In genomic region chr2:133498717-133499143, GRCm38 (mm10) we compare ENCODE assay signal across 16 mouse cellular contexts. TPM values are rescaled to one million over a fixed set of nuclear protein-coding genes. Genes with fewer than 3 reads are reported as not detected.
DNase-seq lines count a peak whose midpoint lies in the region; ATAC-seq and TF ChIP-seq lines count a peak whose summit lies in the region.
"Had no signal": no experiment of that assay in that cellular context is flagged by ENCODE, and none has a peak within 500 bp of the region (broad histone marks: within the 10 kb centered on the region; RNA-seq: fewer than 3 reads in every experiment).

No protein-coding gene starts in this region.

- no peak overlapping the region for H3K4me3 ChIP-seq in heart, embryonic 10.5 days
- no peak overlapping the region for H3K4me3 ChIP-seq in lung, embryonic 14.5 days (ENCODE audit: low read depth, low read length)
- no peak overlapping the region for H3K4me3 ChIP-seq in liver, postnatal 0 days (ENCODE audit: low read depth, low read length)
- no peak overlapping the region for H3K4me3 ChIP-seq in stomach, embryonic 16.5 days (replicated peaks; ENCODE audit: low read length)
- no peak overlapping the region for H3K4me3 ChIP-seq in forebrain, embryonic 14.5 days (ENCODE audit: low read depth, low read length)
- no peak overlapping the region for H3K4me3 ChIP-seq in embryonic facial prominence, embryonic 10.5 days
- H3K4me3 ChIP-seq: layer of hippocampus, adult 2 months; limb, embryonic 12.5 days; midbrain, embryonic 15.5 days had no signal

- H3K36me3 ChIP-seq in heart, embryonic 10.5 days: no peaks in the 10 kb centered on the region
- H3K36me3 ChIP-seq in lung, embryonic 14.5 days (ENCODE audit: insufficient read depth): no peaks in the 10 kb centered on the region
- no peaks in the 10 kb centered on the region for H3K36me3 ChIP-seq in liver, postnatal 0 days (replicated peaks; ENCODE audit: insufficient read depth, low read length)
- no peaks in the 10 kb centered on the region for H3K36me3 ChIP-seq in stomach, embryonic 16.5 days (ENCODE audit: control insufficient read depth, insufficient read depth, low read length)
- H3K36me3 ChIP-seq in forebrain, embryonic 14.5 days (ENCODE audit: control insufficient read depth, insufficient read depth, low read length): no peaks in the 10 kb centered on the region
- no peaks in the 10 kb centered on the region for H3K36me3 ChIP-seq in embryonic facial prominence, embryonic 10.5 days (replicated peaks)
- H3K36me3 ChIP-seq: limb, embryonic 12.5 days; midbrain, embryonic 15.5 days had no signal

- ATAC-seq in lung, embryonic 14.5 days (ENCODE audit: insufficient read depth): peak; percentile 88
- ATAC-seq in liver, postnatal 0 days: peak; percentile 81
- peak; percentile 84 for ATAC-seq in stomach, embryonic 16.5 days (ENCODE audit: insufficient read depth, low FRiP score)
- ATAC-seq in forebrain, embryonic 14.5 days: no peak
- ATAC-seq: forebrain, embryonic 16.5 days; midbrain, embryonic 15.5 days had no signal

- H3K27ac ChIP-seq in heart, embryonic 10.5 days: peak overlapping the region; percentile 72
- H3K27ac ChIP-seq in lung, embryonic 14.5 days (ENCODE audit: low read depth): peak overlapping the region; percentile 78
- H3K27ac ChIP-seq in liver, postnatal 0 days (ENCODE audit: low read depth): 0 out of 2 replicates have a peak overlapping the region, but pooled peaks have one; percentile 61
- peak overlapping the region; percentile 92 for H3K27ac ChIP-seq in stomach, embryonic 16.5 days (ENCODE audit: low read length)
- no peak overlapping the region for H3K27ac ChIP-seq in forebrain, embryonic 14.5 days (ENCODE audit: low read depth, low read length)
- H3K27ac ChIP-seq in embryonic facial prominence, embryonic 10.5 days (replicated peaks): no peak overlapping the region
- H3K27ac ChIP-seq: layer of hippocampus, adult 2 months; limb, embryonic 12.5 days; midbrain, embryonic 15.5 days had no signal

- H3K4me1 ChIP-seq in heart, embryonic 10.5 days: peaks cover 13% of the 10 kb centered on the region; the same call in 1 of the 2 replicates
- H3K4me1 ChIP-seq in lung, embryonic 14.5 days (ENCODE audit: insufficient read depth): no peaks in the 10 kb centered on the region
- peaks cover 24% of the 10 kb centered on the region for H3K4me1 ChIP-seq in liver, postnatal 0 days (ENCODE audit: insufficient read depth)
- H3K4me1 ChIP-seq in stomach, embryonic 16.5 days (ENCODE audit: control insufficient read depth, insufficient read depth, low read length): no peaks in the 10 kb centered on the region
- H3K4me1 ChIP-seq in forebrain, embryonic 14.5 days (ENCODE audit: control insufficient read depth, insufficient read depth, low read length): no peaks in the 10 kb centered on the region
- 0 out of 2 replicates have a peak, but pooled peaks cover 3% of the 10 kb centered on the region for H3K4me1 ChIP-seq in embryonic facial prominence, embryonic 10.5 days
- H3K4me1 ChIP-seq: limb, embryonic 12.5 days; midbrain, embryonic 15.5 days had no signal

- no peak for TF ChIP-seq EP300 in liver, postnatal 0 days (IDR thresholded peaks at IDR 0.05; ENCODE audit: low read depth)

- no peaks in the 10 kb centered on the region for H3K9me3 ChIP-seq in heart, embryonic 10.5 days
- H3K9me3 ChIP-seq in lung, embryonic 14.5 days (ENCODE audit: low read depth, low read length): no peaks in the 10 kb centered on the region
- no peaks in the 10 kb centered on the region for H3K9me3 ChIP-seq in liver, postnatal 0 days (ENCODE audit: low read length)
- H3K9me3 ChIP-seq in stomach, embryonic 16.5 days (replicated peaks; ENCODE audit: control insufficient read depth, low read length): no peaks in the 10 kb centered on the region
- no peaks in the 10 kb centered on the region for H3K9me3 ChIP-seq in forebrain, embryonic 14.5 days (replicated peaks; ENCODE audit: control insufficient read depth, low read length)
- no peaks in the 10 kb centered on the region for H3K9me3 ChIP-seq in embryonic facial prominence, embryonic 10.5 days
- H3K9me3 ChIP-seq: limb, embryonic 12.5 days; midbrain, embryonic 15.5 days had no signal

- H3K4me2 ChIP-seq in lung, embryonic 14.5 days: no peak overlapping the region
- peak overlapping the region; percentile 48 for H3K4me2 ChIP-seq in liver, postnatal 0 days (ENCODE audit: low read depth, low read length)
- H3K4me2 ChIP-seq in stomach, embryonic 16.5 days (ENCODE audit: low read depth, low read length): peak overlapping the region; percentile 16; the same call in 1 of the 2 replicates
- H3K4me2 ChIP-seq in forebrain, embryonic 14.5 days (ENCODE audit: low read length): no peak overlapping the region
- H3K4me2 ChIP-seq: limb, embryonic 12.5 days; midbrain, embryonic 15.5 days had no signal

- peak; percentile 79 for DNase-seq in heart, embryonic 10.5 days (ENCODE audit: low spot score)
- no peak for DNase-seq in heart, adult 8-10 months (ENCODE audit: low spot score)
- peak; percentile 55 for DNase-seq in lung, embryonic 14.5 days
- DNase-seq in lung, postnatal 14 days: no peak
- DNase-seq in liver, postnatal 0 days: peak; percentile 24
- no peak for DNase-seq in forebrain, embryonic 14.5 days (ENCODE audit: low spot score)
- DNase-seq in embryonic facial prominence, embryonic 10.5 days (ENCODE audit: low spot score): no peak
- DNase-seq: cerebellum, adult 18-20 months; gastrocnemius, postnatal 36 days; right cerebral cortex, postnatal 14 days had no signal

- H3K9ac ChIP-seq in lung, embryonic 14.5 days: no peak overlapping the region
- no peak overlapping the region for H3K9ac ChIP-seq in liver, postnatal 0 days (replicated peaks)
- no peak overlapping the region for H3K9ac ChIP-seq in stomach, embryonic 16.5 days (ENCODE audit: low read length)
- no peak overlapping the region for H3K9ac ChIP-seq in forebrain, embryonic 14.5 days (ENCODE audit: low read length)
- H3K9ac ChIP-seq: limb, embryonic 12.5 days; midbrain, embryonic 15.5 days had no signal

- TF ChIP-seq CTCF in lung, embryonic 14.5 days (IDR thresholded peaks at IDR 0.05; ENCODE audit: low read depth): no peak
- TF ChIP-seq CTCF in liver, postnatal 0 days (IDR thresholded peaks at IDR 0.05; ENCODE audit: low read depth): no peak

- WGBS in heart, embryonic 10.5 days: 28% methylated on average over 3 of the region's 3 CpGs
- 46% methylated on average over 3 of the region's 3 CpGs for WGBS in lung, embryonic 14.5 days
- WGBS in liver, postnatal 0 days (ENCODE audit: insufficient replicate concordance): 44% methylated on average over 3 of the region's 3 CpGs
- 44% methylated on average over 3 of the region's 3 CpGs for WGBS in stomach, embryonic 16.5 days
- WGBS in forebrain, embryonic 14.5 days: 70% methylated on average over 3 of the region's 3 CpGs
- whole genome bisulfite sequencing in embryonic facial prominence, embryonic 10.5 days: 65% methylated on average over 3 of the region's 3 CpGs

- H3K27me3 ChIP-seq in heart, embryonic 10.5 days (ENCODE audit: insufficient read depth, poor library complexity, severe bottlenecking): no peaks in the 10 kb centered on the region
- no peaks in the 10 kb centered on the region for H3K27me3 ChIP-seq in lung, embryonic 14.5 days (ENCODE audit: insufficient read depth, low read length)
- no peaks in the 10 kb centered on the region for H3K27me3 ChIP-seq in liver, postnatal 0 days (ENCODE audit: insufficient read depth, low read length)
- H3K27me3 ChIP-seq in stomach, embryonic 16.5 days (ENCODE audit: control insufficient read depth, insufficient read depth, low read length): no peaks in the 10 kb centered on the region
- H3K27me3 ChIP-seq in forebrain, embryonic 14.5 days (replicated peaks; ENCODE audit: control insufficient read depth, insufficient read depth, low read length): no peaks in the 10 kb centered on the region
- no peaks in the 10 kb centered on the region for H3K27me3 ChIP-seq in embryonic facial prominence, embryonic 10.5 days (replicated peaks; ENCODE audit: low read depth, poor library complexity, severe bottlenecking)
- H3K27me3 ChIP-seq: limb, embryonic 12.5 days; midbrain, embryonic 15.5 days had no signal

RNA-seq across cellular contexts. Expression of gene Bmp2, which starts 53.2 kb away (rescaled TPM):
- polyA plus RNA-seq in heart, embryonic 10.5 days (2016; fragmentation: Nextera tagmentation; extraction: Ambion mirVana): 23.5 and 24.5 TPM in 2 replicates
- 1 to 10 TPM; 1.0 to 1.3 (median 1.2) TPM for total RNA-seq in heart, adult 8-10 months (2022)
- 3.2 TPM in 2 replicates for polyA plus RNA-seq in lung, embryonic 14.5 days (2014; fragmentation: Nextera tagmentation; extraction: Ambion mirVana)
- polyA plus RNA-seq in liver, postnatal 0 days (2015; fragmentation: Nextera tagmentation; extraction: Ambion mirVana): 5.6 and 5.7 TPM in 2 replicates
- polyA plus RNA-seq in stomach, embryonic 16.5 days (2015; fragmentation: Nextera tagmentation; extraction: Ambion mirVana): 10.6 and 11.0 TPM in 2 replicates
- 0.88 and 1.2 TPM in 2 replicates for polyA plus RNA-seq in forebrain, embryonic 14.5 days (2014; fragmentation: Nextera tagmentation; extraction: Ambion mirVana)
- 2.0 and 2.5 TPM in 2 replicates for polyA plus RNA-seq in embryonic facial prominence, embryonic 10.5 days (2016; fragmentation: Nextera tagmentation; extraction: Ambion mirVana)
- total RNA-seq: neutrophil, adult 5-6 weeks had no signal

Comparison
In these comparisons a context has a peak if more than half of its experiments do, and no peak if none do; other contexts are left out.
1. DNase-seq: peak in heart, embryonic 10.5 days (single experiment), lung, embryonic 14.5 days (single experiment) and liver, postnatal 0 days (single experiment); none in heart, adult 8-10 months (single experiment), lung, postnatal 14 days (single experiment), forebrain, embryonic 14.5 days (single experiment) and embryonic facial prominence, embryonic 10.5 days (single experiment).
2. H3K27ac ChIP-seq: peak in heart, embryonic 10.5 days (single experiment), lung, embryonic 14.5 days (single experiment), liver, postnatal 0 days (single experiment) and stomach, embryonic 16.5 days (single experiment); none in forebrain, embryonic 14.5 days (single experiment) and embryonic facial prominence, embryonic 10.5 days (single experiment).
3. H3K4me2 ChIP-seq: peak in liver, postnatal 0 days (single experiment) and stomach, embryonic 16.5 days (single experiment); none in lung, embryonic 14.5 days (single experiment) and forebrain, embryonic 14.5 days (single experiment).